Mouse (Mus musculus): Measurements from ENCODE around the gene Rplp2. TPM values are rescaled to one million over a fixed set of nuclear protein-coding genes. Genes with fewer than 3 reads are reported as not detected.

The Rplp2 gene
- polyA plus RNA-seq, 1 experiment, result 3,328 TPM

DNA sequence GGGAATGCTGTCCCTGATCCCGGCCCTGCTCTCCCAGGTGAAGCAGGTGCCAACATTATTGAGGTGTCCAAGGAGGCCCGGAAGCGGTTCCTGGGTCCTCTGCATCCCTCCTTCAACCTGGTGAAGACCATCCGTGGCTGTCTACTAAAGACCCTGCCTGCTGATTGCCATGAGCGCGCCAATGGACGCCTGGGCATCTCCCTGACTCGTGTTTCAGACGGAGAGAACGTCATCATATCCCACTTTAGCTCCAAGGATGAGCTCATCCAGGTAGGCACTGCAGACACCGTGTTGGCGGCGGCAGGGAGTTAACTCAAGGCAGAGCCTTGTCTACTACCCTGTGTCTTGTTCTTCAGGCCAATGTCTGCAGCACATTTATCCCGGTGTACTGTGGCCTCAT lies 10.1 kb downstream of the Rplp2 start:
- no peak for TF ChIP-seq GATA1 (IDR thresholded peaks at IDR 0.05; ENCODE audit: low read length)

DNA sequence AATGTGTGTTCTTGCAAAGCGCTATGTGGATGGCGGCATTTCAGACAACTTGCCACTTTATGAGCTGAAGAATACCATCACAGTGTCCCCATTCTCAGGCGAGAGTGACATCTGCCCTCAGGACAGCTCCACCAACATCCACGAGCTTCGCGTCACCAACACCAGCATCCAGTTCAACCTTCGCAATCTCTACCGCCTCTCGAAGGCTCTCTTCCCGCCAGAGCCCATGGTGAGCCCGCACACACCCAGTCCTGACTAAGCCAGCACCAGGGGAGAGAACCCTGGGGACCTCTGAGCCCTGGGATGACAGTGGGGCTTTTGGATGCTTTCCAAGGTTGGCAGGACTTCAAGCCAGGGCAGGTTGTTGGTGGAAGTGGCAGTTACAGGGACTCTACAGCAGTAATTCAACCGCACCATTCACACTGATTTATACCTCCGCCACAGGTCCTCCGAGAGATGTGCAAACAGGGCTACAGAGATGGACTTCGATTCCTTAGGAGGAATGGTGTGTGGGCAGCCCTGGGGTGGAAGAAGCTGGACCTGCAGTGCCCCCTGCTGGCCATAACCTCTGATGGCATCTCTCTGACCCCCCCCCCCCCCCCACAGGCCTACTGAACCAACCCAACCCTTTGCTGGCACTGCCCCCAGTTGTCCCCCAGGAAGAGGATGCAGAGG lies 11.0 kb downstream of the Rplp2 start:
- no peak for TF ChIP-seq GATA1 (IDR thresholded peaks at IDR 0.05; ENCODE audit: low read length)

DNA sequence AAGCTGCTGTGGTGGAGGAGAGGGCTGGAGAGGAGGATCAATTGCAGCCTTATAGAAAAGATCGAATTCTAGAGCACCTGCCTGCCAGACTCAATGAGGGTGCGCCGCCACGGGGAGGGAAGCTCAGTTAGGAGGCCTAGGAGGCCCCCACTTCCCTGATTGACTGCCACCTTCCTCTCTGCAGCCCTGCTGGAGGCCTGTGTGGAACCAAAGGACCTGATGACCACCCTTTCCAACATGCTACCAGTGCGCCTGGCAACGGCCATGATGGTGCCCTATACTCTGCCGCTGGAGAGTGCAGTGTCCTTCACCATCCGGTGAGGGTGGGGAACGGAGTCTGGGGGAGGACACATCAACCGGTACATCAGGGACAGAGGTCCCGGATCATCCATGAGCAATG lies 11.5 kb downstream of the Rplp2 start:
- TF ChIP-seq GATA1 (IDR thresholded peaks at IDR 0.05; ENCODE audit: low read length), result no peak

DNA sequence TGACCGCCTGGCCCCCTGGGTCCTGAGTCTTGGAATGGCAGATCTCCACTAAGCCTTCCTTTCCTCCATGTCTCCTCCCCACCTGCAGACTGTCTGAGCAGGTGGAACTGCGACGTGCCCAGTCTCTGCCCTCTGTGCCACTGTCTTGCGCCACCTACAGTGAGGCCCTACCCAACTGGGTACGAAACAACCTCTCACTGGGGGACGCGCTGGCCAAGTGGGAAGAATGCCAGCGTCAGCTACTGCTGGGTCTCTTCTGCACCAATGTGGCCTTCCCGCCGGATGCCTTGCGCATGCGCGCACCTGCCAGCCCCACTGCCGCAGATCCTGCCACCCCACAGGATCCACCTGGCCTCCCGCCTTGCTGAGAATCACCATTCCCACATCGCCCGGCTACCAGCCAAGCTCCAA lies 12.1 kb downstream of the Rplp2 start:
- no peak for TF ChIP-seq GATA1 (IDR thresholded peaks at IDR 0.05; ENCODE audit: low read length)

DNA sequence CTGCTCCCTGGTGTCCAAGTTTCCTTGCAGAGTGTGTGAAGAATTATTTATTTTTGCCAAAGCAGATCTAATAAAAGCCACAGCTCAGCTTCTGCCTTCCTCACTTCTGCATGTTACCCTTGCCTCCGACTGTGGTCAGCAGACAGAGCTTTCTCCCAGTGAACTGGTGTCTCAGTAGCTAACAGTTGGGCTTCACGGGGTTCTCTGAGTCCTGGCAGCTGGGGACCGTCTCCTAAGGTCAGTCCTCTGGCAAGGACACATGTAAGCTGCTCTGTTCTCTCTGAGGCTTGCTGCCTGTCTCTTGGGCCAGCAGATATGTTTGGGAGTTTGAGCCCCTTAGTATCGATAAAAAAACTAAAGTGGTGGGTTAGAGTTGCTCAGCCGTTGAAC lies 12.8 kb downstream of the Rplp2 start:
- TF ChIP-seq GATA1 (IDR thresholded peaks at IDR 0.05; ENCODE audit: low read length), result no peak

DNA sequence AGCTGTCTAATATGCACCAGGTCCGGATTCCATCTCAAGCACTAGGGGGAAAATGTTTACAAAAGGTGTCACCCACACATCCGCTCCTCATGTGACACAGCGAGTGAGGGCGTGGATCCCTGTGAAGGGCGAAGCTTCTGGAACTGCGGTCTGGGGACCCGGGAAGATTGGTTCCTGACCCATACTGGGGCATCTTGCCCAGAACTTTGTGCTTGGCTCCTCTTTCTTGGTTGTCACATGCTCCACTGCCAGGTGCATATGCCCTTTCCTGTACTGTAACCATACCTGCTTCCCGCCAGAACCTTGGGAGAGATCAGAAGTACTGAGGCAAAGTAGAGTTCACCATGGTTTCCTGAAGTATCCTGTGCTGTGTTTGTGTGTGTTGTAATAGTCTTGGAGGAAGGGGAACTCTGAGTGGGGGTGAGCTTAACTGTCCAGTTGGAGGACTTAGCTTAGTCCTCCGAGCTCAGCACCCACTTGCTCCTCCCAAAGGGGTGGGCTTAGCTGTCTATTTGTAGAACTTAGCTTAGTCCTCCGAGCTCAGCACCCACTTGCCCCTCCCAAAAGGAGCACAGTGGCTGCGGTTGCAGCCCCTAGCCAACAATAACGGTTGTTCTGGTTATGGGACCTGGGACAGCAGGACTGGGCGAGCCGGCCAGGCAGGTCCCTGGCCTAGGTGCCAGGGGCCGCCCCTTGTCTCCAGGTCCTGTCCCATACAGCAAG lies 13.4 kb downstream of the Rplp2 start, which contains the start of gene Cracr2b:
Gene Cracr2b, plus strand, starts transcription at position 704 of the 723 bp plus-strand sequence.
- TF ChIP-seq GATA1 (IDR thresholded peaks at IDR 0.05; ENCODE audit: low read length), result no peak

DNA sequence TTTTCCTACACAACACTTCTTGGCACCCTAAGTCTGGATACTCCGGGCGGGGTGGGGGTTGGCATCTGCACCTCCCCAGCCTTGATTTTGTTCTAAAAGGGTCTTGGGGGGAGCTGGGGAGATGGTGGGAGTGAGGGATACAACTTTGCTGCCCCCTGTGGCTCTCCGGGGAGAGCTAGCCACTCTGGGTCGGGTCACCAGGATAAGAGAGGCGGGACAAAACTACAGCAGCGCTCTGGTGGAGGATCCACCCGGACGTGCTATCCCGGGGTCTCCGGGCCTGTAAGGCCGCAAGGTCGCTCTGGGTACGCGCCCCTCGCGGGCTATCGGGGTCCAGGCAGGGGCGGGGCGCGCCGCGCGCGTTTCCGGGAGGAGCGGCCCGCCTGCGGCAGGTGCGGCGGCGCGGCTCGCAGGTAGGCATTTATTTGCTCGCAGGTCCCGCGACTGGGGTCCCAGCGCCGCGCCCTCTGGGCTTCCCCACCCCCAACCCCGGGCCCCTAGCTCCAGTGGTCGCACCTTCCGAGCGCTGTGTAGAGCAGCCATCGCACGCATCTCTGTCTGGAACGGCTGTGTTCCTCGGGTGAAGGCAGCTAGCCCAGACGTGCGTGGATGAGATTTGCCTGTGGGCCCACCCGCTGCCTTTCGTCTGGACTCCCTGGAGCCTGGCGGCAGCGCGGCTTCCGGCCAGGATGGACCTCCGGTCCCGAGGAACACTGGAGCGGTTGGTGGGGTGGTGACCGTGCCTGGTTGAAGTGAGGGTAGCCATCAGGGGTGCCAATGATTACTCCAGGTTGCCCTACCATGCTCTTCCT lies 14.6 kb downstream of the Rplp2 start:
- TF ChIP-seq GATA1 (IDR thresholded peaks at IDR 0.05; ENCODE audit: low read length), result no peak

DNA sequence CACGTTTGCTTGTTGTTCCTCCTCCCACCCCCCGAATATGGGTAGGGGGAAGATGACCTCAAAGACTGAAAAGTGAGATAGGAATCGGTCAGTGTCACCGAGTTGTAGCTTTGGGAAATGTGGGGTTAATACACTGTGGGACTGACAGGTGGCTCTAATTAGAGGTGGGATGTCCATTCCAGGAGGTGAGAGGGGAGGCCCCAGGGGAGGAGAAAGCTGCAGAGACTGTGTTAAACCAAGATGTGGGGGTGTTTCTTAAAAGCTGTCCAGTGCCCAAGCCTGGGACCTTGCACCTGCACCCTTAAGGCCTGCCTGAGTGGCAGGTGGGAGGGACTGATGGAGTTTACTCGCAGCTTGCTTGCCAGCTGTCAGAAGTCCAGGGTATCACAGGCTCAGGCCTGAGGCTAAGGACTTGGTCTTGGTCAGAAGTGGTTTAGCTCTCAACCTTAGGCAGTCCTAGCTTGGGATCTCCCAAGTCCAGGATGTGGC lies 15.2 kb downstream of the Rplp2 start:
- TF ChIP-seq GATA1 (IDR thresholded peaks at IDR 0.05; ENCODE audit: low read length), result no peak

DNA sequence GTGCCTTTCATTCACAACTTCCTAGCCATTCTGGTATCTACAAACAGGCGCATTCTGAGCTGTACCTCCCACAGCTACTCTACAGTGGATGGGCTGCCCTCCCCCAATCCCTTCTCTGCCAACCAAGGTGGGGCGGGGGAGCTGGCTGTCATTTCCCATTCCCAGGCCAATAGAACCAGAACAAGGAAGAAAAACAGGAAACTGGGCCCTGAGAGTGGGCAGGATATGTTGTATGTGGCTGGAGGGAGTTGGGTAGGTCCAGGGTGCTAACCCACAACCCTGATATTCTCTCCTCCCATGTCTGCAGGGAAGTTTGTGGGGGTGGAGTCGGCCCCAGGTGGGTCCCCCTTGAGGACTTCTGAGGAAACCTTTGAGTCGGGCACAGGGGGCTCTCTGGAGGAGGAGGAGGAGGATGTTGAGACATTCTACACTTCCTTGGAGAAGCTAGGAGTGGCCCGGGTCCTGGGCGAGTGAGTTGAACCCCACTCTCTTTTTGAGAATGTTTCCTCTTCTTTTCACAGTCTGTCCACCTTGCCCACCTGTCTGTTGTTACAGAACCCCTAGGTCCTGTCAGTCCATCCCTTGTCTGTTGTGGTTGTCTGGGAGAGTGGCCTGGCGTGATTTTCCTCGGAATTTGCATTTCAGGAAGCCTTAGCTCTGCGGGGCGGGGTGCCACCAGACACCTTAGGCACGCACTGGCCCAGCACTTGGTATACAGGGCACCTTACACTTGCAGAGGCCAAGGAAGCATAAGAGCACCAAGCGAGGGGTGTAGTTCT lies 16.8 kb downstream of the Rplp2 start:
- no peak for TF ChIP-seq GATA1 (IDR thresholded peaks at IDR 0.05; ENCODE audit: low read length)

DNA sequence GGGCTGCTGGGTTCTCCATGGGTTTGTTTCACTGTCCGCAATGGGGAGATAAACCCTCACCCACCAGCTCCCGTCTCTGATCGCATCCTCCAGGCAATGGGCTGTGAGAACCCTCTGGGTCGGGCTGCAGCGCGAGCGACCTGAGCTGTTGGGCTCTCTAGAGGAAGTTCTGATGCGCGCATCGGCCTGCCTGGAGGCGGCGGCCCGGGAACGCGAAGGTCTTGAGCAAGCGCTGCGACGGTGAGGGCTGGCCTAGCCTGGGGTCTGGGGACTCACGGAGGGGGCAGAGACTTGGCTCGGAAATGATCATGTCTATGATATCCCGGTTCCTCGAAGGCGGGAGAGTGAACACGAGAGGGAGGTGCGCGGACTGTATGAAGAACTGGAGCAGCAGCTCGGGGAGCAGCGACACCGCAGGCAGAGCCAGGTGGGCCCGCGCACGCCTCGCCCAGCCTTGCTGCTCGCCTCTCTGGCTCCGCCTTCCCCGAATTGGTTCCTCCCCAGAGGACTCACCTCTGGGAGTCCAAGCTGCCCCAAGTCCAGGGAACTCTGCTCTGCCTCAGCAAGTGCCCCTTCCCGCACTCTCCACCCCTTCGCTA lies 17.5 kb downstream of the Rplp2 start:
- TF ChIP-seq GATA1 (IDR thresholded peaks at IDR 0.05; ENCODE audit: low read length), result no peak

DNA sequence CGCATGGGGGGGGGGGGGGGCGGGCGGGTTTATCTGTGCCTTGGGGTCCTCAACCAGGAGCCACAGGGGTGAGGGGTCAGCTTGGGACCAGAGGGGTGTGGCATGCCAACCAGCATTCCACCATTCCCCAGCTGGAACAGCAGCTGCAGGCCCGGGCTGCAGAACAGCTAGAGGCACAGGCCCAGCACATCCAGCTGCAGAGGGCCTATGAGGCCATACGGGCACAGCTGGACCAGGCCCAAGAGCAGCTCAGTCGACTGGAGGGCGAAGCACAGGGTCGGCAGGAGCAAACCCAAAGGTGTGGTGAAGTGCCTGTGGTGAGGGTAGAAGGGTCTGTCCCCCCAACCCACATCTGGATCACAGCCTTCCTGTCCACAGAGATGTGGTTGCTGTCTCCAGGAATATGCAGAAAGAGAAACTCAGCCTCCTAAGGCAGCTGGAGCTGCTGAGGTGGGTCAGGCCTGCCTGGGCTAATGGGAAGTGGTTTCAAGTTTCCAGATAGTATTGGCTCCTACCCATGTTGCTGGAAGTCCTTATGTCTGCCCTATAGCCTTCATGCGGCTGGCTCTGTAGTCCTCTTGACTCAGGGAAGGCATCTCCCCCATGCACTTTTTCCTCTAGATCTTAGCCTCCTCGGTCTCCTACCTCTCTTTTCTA lies 18.3 kb downstream of the Rplp2 start:
- no peak for TF ChIP-seq GATA1 (IDR thresholded peaks at IDR 0.05; ENCODE audit: low read length)

DNA sequence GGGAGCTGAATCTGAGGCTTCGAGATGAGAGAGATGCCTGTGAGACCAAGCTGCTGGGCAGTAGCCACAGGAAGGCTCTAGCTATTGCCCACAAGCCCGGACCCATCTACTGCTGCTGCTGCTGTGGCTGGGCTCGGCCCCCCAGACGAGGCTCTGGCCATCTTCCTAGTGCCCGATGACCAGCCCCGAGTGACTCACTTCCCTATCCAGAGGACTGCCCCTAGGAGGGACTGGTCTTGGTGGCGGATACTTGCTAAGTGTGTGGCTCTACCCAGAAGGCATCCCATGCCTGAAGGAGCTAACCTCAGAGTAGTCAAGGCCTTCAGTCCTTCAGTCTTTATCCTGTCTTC lies 18.9 kb downstream of the Rplp2 start:
- no peak for TF ChIP-seq GATA1 (IDR thresholded peaks at IDR 0.05; ENCODE audit: low read length)

DNA sequence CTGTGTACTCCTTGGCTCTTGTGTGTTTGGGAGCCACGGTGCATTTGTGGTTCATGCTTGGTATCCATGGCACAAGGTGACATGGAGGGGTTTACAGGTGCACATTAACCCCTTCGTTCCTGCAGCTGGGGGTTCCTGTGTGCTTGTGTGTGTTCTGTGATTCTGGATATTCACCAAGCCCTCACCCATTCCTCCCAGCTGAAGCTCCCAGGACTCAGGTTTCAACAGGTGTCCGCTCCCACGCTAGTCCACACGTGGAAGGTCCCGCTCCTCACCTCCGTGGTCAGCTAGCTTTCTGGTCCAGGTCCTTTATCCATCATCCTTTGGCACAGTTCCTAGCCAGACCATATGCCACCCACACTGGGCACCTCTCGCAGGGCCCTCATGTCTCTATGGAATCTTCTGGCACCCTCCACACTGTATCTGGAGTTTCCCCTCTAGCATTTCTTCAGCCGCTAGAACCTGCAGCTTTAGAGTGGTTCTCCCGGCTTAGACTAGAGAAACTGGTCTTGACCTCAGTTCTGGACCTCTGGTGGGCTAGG lies 19.5 kb downstream of the Rplp2 start:
- TF ChIP-seq GATA1 (IDR thresholded peaks at IDR 0.05; ENCODE audit: low read length), result no peak
